Mouse (Mus musculus): Measurements from ENCODE around the gene Tmtc2. TPM values are rescaled to one million over a fixed set of nuclear protein-coding genes. Genes with fewer than 3 reads are reported as not detected.

Gene Tmtc2
- polyA plus RNA-seq, 1 experiment, result 1.1 TPM

DNA sequence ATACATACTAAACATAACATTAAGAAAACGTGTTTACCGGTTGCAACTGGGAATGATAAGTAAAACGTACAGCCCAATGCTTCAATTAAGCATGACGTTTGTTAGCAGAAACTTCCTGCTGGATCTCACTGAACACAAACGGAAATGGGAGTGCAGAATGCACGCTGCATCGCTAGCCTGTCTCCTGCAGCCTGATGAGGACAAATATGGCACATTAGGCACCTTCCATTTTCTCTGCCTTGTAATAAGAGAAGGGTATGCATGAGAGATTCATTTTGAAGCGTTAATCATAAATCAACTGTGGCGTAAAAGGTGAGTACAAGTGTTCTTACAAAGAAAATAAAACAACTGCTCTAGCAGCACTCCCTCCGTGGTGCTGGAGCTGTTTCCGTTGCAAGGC, 94.5 kb downstream of the Tmtc2 start:
- Histone ChIP-seq H3K9me3 (replicated peaks; ENCODE audit: control insufficient read depth, insufficient read depth, low read length, poor library complexity, severe bottlenecking) (no peaks in the 10 kb centered on the region), H3K9ac (ENCODE audit: low read depth, poor library complexity, severe bottlenecking) (no peak overlapping the region), H3K4me1 (ENCODE audit: control insufficient read depth, insufficient read depth, low read length) (no peaks in the 10 kb centered on the region), H3K27ac (ENCODE audit: insufficient read depth, low read length) (no peak overlapping the region), H3K27me3 (ENCODE audit: control insufficient read depth, insufficient read depth, low read length, poor library complexity, severe bottlenecking) (no peaks in the 10 kb centered on the region), H3K4me3 (ENCODE audit: low read depth, low read length) (no peak overlapping the region), H3K36me3 (ENCODE audit: control insufficient read depth, insufficient read depth, low read length, poor library complexity, severe bottlenecking) (no peaks in the 10 kb centered on the region)
- no peak for TF ChIP-seq POLR2A (IDR thresholded peaks at IDR 0.05; ENCODE audit: insufficient read depth, low read length)
- no peak for TF ChIP-seq EP300 (IDR thresholded peaks at IDR 0.05; ENCODE audit: insufficient read depth, low read depth, low read length)
- no peak for TF ChIP-seq CTCF (IDR thresholded peaks at IDR 0.05; ENCODE audit: low read depth, low read length)

DNA sequence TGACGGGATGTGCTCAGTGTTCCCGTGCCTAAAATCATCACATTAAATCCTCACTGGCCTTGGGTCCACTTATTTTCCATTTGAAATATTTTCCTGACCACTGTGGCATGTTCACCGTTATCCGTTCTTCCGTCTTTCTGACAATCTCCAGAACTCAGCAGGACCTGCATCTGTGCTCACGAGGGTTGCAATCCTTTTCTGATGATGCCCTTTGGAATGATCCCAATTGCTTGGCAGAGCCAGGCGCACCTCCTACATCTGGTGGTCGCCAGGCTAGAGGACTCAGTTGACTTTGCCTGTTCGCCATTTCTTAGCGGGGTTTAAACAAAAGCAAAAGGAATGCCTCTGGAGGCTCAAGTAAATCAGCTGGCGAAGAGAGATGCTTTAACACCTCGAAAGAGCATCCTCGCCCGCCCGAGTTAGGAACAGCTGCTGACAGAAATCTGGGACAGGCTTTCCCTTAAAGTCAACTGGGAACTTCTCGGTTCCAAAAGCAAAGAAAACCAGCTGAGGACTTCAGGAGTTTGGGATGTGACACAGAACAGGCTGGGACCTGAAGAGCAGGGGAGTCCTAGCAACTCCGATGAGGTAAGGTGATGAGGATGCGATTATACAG, 96.5 kb downstream of the Tmtc2 start:
- no peak for TF ChIP-seq POLR2A (IDR thresholded peaks at IDR 0.05; ENCODE audit: insufficient read depth, low read length)
- no peak for TF ChIP-seq EP300 (IDR thresholded peaks at IDR 0.05; ENCODE audit: insufficient read depth, low read depth, low read length)
- TF ChIP-seq CTCF (IDR thresholded peaks at IDR 0.05; ENCODE audit: low read depth, low read length), result no peak
- Histone ChIP-seq H3K4me1 (ENCODE audit: control insufficient read depth, insufficient read depth, low read length) (no peaks in the 10 kb centered on the region), H3K4me3 (ENCODE audit: low read depth, low read length) (no peak overlapping the region), H3K27ac (ENCODE audit: insufficient read depth, low read length) (no peak overlapping the region), H3K9me3 (replicated peaks; ENCODE audit: control insufficient read depth, insufficient read depth, low read length, poor library complexity, severe bottlenecking) (no peaks in the 10 kb centered on the region), H3K27me3 (ENCODE audit: control insufficient read depth, insufficient read depth, low read length, poor library complexity, severe bottlenecking) (no peaks in the 10 kb centered on the region), H3K9ac (ENCODE audit: low read depth, poor library complexity, severe bottlenecking) (no peak overlapping the region), H3K36me3 (ENCODE audit: control insufficient read depth, insufficient read depth, low read length, poor library complexity, severe bottlenecking) (no peaks in the 10 kb centered on the region)

DNA sequence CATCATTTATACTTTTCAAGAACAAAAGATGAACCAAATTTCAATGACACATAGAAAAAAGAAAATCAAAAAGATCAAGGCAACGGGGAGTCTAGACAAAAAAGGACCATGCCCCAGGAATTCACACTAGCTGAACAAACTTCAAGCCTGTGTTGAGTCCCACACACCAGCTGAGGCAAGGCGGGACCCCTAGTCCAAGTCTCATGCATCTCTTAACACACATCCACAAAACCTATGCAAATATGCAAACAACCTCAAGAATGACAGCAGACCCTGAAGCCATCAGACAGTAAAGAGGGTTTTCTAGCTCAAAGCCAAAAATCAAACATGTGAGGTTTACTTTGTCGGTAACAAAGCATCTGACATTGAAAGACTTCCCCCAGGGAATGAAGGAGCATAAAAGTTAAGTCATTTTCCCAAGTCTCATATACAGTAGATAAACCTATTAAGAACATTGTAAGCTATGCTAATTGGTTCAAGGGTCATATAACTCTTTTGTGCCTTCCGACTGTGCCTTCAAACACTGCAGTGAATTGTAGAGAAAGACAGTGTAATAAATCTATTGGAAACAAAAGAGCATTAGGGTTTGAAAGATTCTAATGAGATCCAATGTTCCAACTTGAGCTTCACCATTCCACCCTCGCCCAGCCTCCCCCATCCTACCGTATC, 100.0 kb downstream of the Tmtc2 start:
- Histone ChIP-seq H3K27me3 (ENCODE audit: control insufficient read depth, insufficient read depth, low read length, poor library complexity, severe bottlenecking) (no peaks in the 10 kb centered on the region), H3K4me1 (ENCODE audit: control insufficient read depth, insufficient read depth, low read length) (no peaks in the 10 kb centered on the region), H3K9ac (ENCODE audit: low read depth, poor library complexity, severe bottlenecking) (no peak overlapping the region), H3K27ac (ENCODE audit: insufficient read depth, low read length) (no peak overlapping the region), H3K9me3 (replicated peaks; ENCODE audit: control insufficient read depth, insufficient read depth, low read length, poor library complexity, severe bottlenecking) (no peaks in the 10 kb centered on the region), H3K36me3 (ENCODE audit: control insufficient read depth, insufficient read depth, low read length, poor library complexity, severe bottlenecking) (no peaks in the 10 kb centered on the region), H3K4me3 (ENCODE audit: low read depth, low read length) (no peak overlapping the region)
- TF ChIP-seq POLR2A (IDR thresholded peaks at IDR 0.05; ENCODE audit: insufficient read depth, low read length) (no peak), CTCF (IDR thresholded peaks at IDR 0.05; ENCODE audit: low read depth, low read length) (no peak), EP300 (IDR thresholded peaks at IDR 0.05; ENCODE audit: insufficient read depth, low read depth, low read length) (no peak)

DNA sequence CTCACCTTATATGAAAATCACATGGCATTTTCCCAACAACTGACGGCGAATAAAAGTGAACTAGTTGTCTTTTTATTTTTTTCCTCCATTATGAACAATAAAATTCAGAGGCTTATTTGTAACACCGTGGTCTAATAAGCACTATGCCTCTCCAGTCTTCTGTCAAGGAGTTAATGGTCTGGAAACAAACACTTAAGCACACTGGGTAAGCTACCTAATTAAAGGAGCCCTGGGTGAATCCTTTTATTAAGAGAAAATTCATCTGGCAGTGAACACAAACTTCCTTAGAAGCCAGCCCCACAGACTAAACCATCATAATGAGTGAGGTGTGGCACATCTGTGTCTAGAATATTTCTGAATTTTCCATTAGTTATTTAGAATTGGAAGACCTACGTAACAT, 109.9 kb downstream of the Tmtc2 start:
- no peaks in the 10 kb centered on the region for H3K27me3 ChIP-seq (ENCODE audit: control insufficient read depth, insufficient read depth, low read length, poor library complexity, severe bottlenecking)
- no peaks in the 10 kb centered on the region for H3K9me3 ChIP-seq (replicated peaks; ENCODE audit: control insufficient read depth, insufficient read depth, low read length, poor library complexity, severe bottlenecking)
- H3K36me3 ChIP-seq (ENCODE audit: control insufficient read depth, insufficient read depth, low read length, poor library complexity, severe bottlenecking), result no peaks in the 10 kb centered on the region
- no peaks in the 10 kb centered on the region for H3K4me1 ChIP-seq (ENCODE audit: control insufficient read depth, insufficient read depth, low read length)
- TF ChIP-seq CTCF (IDR thresholded peaks at IDR 0.05; ENCODE audit: low read depth, low read length), result no peak
- no peak overlapping the region for H3K4me3 ChIP-seq (ENCODE audit: low read depth, low read length)
- H3K27ac ChIP-seq (ENCODE audit: insufficient read depth, low read length), result no peak overlapping the region
- H3K9ac ChIP-seq (ENCODE audit: low read depth, poor library complexity, severe bottlenecking), result no peak overlapping the region

DNA sequence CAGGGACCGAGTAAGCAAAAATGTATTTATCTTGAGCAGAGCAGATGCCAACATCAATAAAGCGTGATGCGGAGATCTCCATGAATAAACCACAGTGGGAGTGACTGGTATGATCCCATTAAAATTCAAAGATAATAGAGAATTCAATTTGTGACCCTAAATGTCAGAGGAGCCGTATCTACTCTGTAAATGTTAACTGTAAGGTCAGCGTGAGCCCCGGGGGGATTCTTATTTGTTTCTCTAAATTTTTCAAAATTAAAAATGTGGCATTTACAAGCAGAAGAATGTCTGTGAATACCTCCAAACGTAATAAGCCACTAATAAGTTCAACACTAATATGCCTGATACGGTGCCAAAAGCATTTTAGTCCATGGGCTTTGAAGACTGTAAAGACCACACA, 120.8 kb downstream of the Tmtc2 start:
- H3K4me1 ChIP-seq (ENCODE audit: control insufficient read depth, insufficient read depth, low read length), result no peaks in the 10 kb centered on the region
- no peaks in the 10 kb centered on the region for H3K9me3 ChIP-seq (replicated peaks; ENCODE audit: control insufficient read depth, insufficient read depth, low read length, poor library complexity, severe bottlenecking)
- no peak overlapping the region for H3K4me3 ChIP-seq (ENCODE audit: low read depth, low read length)
- H3K9ac ChIP-seq (ENCODE audit: low read depth, poor library complexity, severe bottlenecking), result no peak overlapping the region
- no peaks in the 10 kb centered on the region; the same call in 1 of the 2 replicates for H3K27me3 ChIP-seq (ENCODE audit: control insufficient read depth, insufficient read depth, low read length, poor library complexity, severe bottlenecking)
- H3K36me3 ChIP-seq (ENCODE audit: control insufficient read depth, insufficient read depth, low read length, poor library complexity, severe bottlenecking), result no peaks in the 10 kb centered on the region
- no peak overlapping the region for H3K27ac ChIP-seq (ENCODE audit: insufficient read depth, low read length)
- no peak for TF ChIP-seq EP300 (IDR thresholded peaks at IDR 0.05; ENCODE audit: insufficient read depth, low read depth, low read length)
- no peak for TF ChIP-seq POLR2A (IDR thresholded peaks at IDR 0.05; ENCODE audit: insufficient read depth, low read length)
- TF ChIP-seq CTCF (IDR thresholded peaks at IDR 0.05; ENCODE audit: low read depth, low read length), result no peak

GRCm38 (mm10) chr10:105447191-105447590, 127.1 kb downstream of the Tmtc2 start:
- Histone ChIP-seq H3K4me3 (ENCODE audit: low read depth, low read length) (no peak overlapping the region), H3K4me1 (ENCODE audit: control insufficient read depth, insufficient read depth, low read length) (no peaks in the 10 kb centered on the region), H3K36me3 (ENCODE audit: control insufficient read depth, insufficient read depth, low read length, poor library complexity, severe bottlenecking) (no peaks in the 10 kb centered on the region), H3K9ac (ENCODE audit: low read depth, poor library complexity, severe bottlenecking) (no peak overlapping the region), H3K27ac (ENCODE audit: insufficient read depth, low read length) (no peak overlapping the region), H3K27me3 (ENCODE audit: control insufficient read depth, insufficient read depth, low read length, poor library complexity, severe bottlenecking) (no peaks in the 10 kb centered on the region), H3K9me3 (replicated peaks; ENCODE audit: control insufficient read depth, insufficient read depth, low read length, poor library complexity, severe bottlenecking) (no peaks in the 10 kb centered on the region)
- TF ChIP-seq CTCF (IDR thresholded peaks at IDR 0.05; ENCODE audit: low read depth, low read length) (no peak), POLR2A (IDR thresholded peaks at IDR 0.05; ENCODE audit: insufficient read depth, low read length) (no peak), EP300 (IDR thresholded peaks at IDR 0.05; ENCODE audit: insufficient read depth, low read depth, low read length) (no peak)

Data from ES-Bruce4 (cell line).